In the genomic region with DNA sequence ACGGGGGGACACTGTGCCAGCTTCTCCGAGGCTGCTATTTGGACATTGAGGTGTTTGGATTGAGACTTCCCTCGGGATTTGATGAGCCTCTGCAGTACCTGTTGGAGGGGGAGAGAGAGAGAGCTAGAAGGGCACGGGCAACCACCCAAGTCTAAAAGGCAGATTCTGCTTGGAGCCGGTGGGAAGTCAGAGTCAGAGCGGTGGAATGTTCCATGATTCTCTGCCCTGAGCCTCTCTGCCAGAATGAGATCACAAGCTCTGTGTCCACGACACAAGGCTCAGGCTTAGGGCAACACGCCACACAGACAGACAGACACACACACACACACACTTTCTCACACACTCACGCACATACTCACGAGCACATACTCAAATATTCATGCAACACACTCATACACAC, we compare ENCODE assay signal across 11 mouse cellular contexts. TPM values are rescaled to one million over a fixed set of nuclear protein-coding genes. Genes with fewer than 3 reads are reported as not detected.
DNase-seq lines count a peak whose midpoint lies in the region; ATAC-seq and TF ChIP-seq lines count a peak whose summit lies in the region.
"Had no signal": no experiment of that assay in that cellular context is flagged by ENCODE, and none has a peak within 500 bp of the region (broad histone marks: within the 10 kb centered on the region; RNA-seq: fewer than 3 reads in every experiment).

No protein-coding gene starts in this region.

- DNase-seq in lung, postnatal 10 days, result peak; percentile 65
- DNase-seq in lung, adult 2 months, result no peak
- DNase-seq in adrenal gland, postnatal 14 days, result peak; percentile 66
- DNase-seq in gastrocnemius, postnatal 25 days, result peak; percentile 77
- peak; percentile 78 for DNase-seq in skeletal muscle tissue, adult 2 months (ENCODE audit: low read depth, low spot score)
- DNase-seq in thymus, postnatal 10 days (ENCODE audit: low spot score in 2 of 2), result no peak
- DNase-seq in MN1 (ENCODE audit: low spot score), result no peak
- DNase-seq: layer of hippocampus, postnatal 36 days; lung, postnatal 14 days had no signal

- peaks cover 5% of the 10 kb centered on the region; the same call in 1 of the 2 replicates for H3K4me1 ChIP-seq in lung, adult 2 months (ENCODE audit: control insufficient read depth, insufficient read depth, low read length)

- WGBS in lung, adult 2 months, result 78% methylated on average over 10 of the region's 10 CpGs

- no peak for ATAC-seq in monocyte, adult 5-6 weeks (replicated peaks; ENCODE audit: insufficient number of reproducible peaks, low FRiP score, low TSS enrichment, poor library complexity, severe bottlenecking)

- no peak overlapping the region for H3K4me3 ChIP-seq in lung, adult 2 months (replicated peaks; ENCODE audit: extremely low read depth, low read depth, low read length)
- H3K4me3 ChIP-seq: midbrain, embryonic 12.5 days had no signal

- TF ChIP-seq POLR2A in lung, adult 2 months (IDR thresholded peaks at IDR 0.05; ENCODE audit: borderline replicate concordance, extremely low read depth, low read depth, low read length), result no peak

- TF ChIP-seq CTCF in lung, adult 2 months (IDR thresholded peaks at IDR 0.05; ENCODE audit: insufficient read depth, low read length), result no peak

RNA-seq across cellular contexts. Expression of gene Arl5c, which starts 9.7 kb away (rescaled TPM):
- polyA plus RNA-seq in lung, adult 2 months (2012; rRNA removed), result 2.7 and 5.1 TPM in 2 replicates
- total RNA-seq in adrenal gland, postnatal 14 days (2021), result 1.1 and 4.4 TPM in 2 replicates
- total RNA-seq in gastrocnemius, postnatal 25 days (2021), result under 1 TPM in 1 of 2 experiments, not detected in 1; 0.27 TPM
- total RNA-seq in monocyte, adult 5-6 weeks (2017), result 67.7 to 97.0 TPM (median 83.6 TPM) in 3 replicates

RNA-seq across cellular contexts. Expression of gene Cacnb1, which starts 17.1 kb away (rescaled TPM):
- 16.0 and 25.6 TPM in 2 replicates for polyA plus RNA-seq in lung, adult 2 months (2012; rRNA removed)
- 7.8 and 10.4 TPM in 2 replicates for total RNA-seq in adrenal gland, postnatal 14 days (2021)
- 100 to 1,000 TPM; 212 to 259 TPM for total RNA-seq in gastrocnemius, postnatal 25 days (2021)
- total RNA-seq in monocyte, adult 5-6 weeks (2017), result 1.6 to 3.5 TPM (median 3.3 TPM) in 3 replicates

RNA-seq across cellular contexts. Expression of gene Plxdc1, which starts 19.4 kb away (rescaled TPM):
- 18.5 and 20.9 TPM in 2 replicates for polyA plus RNA-seq in lung, adult 2 months (2012; rRNA removed)
- total RNA-seq in adrenal gland, postnatal 14 days (2021), result 4.3 and 4.8 TPM in 2 replicates
- 1 to 10 TPM; 3.1 TPM for total RNA-seq in gastrocnemius, postnatal 25 days (2021)
- 1.6 to 2.8 TPM (median 2.4 TPM) in 3 replicates for total RNA-seq in monocyte, adult 5-6 weeks (2017)

RNA-seq across cellular contexts. Expression of gene Rpl19, which starts 20.8 kb away (rescaled TPM):
- 426 and 513 TPM in 2 replicates for polyA plus RNA-seq in lung, adult 2 months (2012; rRNA removed)
- 1,235 and 1,395 TPM in 2 replicates for total RNA-seq in adrenal gland, postnatal 14 days (2021)
- 100 to 1,000 TPM; 421 to 453 TPM for total RNA-seq in gastrocnemius, postnatal 25 days (2021)
- total RNA-seq in monocyte, adult 5-6 weeks (2017), result 1,171 to 1,260 TPM (median 1,185 TPM) in 3 replicates

RNA-seq across cellular contexts. Expression of gene Stac2, which starts 47.6 kb away (rescaled TPM):
- polyA plus RNA-seq in lung, adult 2 months (2012; rRNA removed), result 0.88 and 1.2 TPM in 2 replicates
- 3.1 and 3.7 TPM in 2 replicates for total RNA-seq in adrenal gland, postnatal 14 days (2021)
- total RNA-seq in gastrocnemius, postnatal 25 days (2021), result under 1 TPM in 1 of 2 experiments, not detected in 1; 0.13 TPM
- 1.1 TPM in 1 of 3 replicates, not detected in the others for total RNA-seq in monocyte, adult 5-6 weeks (2017)

Comparison
In these comparisons a context has a peak if more than half of its experiments do, and no peak if none do; other contexts are left out.
1. DNase-seq: peak in lung, postnatal 10 days (single experiment), adrenal gland, postnatal 14 days (single experiment), gastrocnemius, postnatal 25 days (single experiment) and skeletal muscle tissue, adult 2 months (single experiment); none in lung, adult 2 months (single experiment), thymus, postnatal 10 days (0 of 2) and MN1 (single experiment).
2. RNA of gene Arl5c, which starts 9.7 kb away (total RNA-seq): 67.7 to 97.0 TPM in monocyte, adult 5-6 weeks; 1.1 to 4.4 TPM in adrenal gland, postnatal 14 days and 0.27 TPM in gastrocnemius, postnatal 25 days; every median in the first group is over 10 times any median in the second.
3. RNA of gene Cacnb1, which starts 17.1 kb away (total RNA-seq): 212 to 259 TPM in gastrocnemius, postnatal 25 days; 7.8 to 10.4 TPM in adrenal gland, postnatal 14 days and 1.6 to 3.5 TPM in monocyte, adult 5-6 weeks; every median in the first group is over 10 times any median in the second.